Mouse (Mus musculus) heart, postnatal 4 days (tissue): ENCODE measurements at regions not wholly inside any gene's neighbourhood (a gene's known extent, or its start where the extent isn't known, plus 50 kb on each side); places are given as distances from the start of the nearest gene placed in this dataset.

Experiments used
- DNase-seq: peaks from one replicate; pipeline ENCODE4 v3.0.0; 2021

DNA sequence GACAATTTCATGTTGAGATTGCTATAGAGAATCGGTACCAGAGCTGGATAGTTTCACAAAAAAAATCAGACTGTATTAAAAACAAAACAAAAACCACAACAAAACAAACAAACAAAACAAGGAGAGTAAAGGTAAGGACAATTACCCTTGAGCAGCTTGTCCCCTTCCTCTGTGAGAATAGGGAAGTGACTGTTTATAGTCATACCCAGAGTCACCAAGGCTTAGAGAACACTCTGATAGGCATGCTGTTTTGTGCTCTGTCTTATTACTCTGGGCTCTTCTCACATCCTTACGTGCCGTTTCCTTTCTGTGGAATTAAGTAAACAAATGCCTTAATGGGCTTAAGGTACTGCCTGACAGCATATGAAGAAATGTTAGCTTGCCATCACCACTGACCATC, 186.7 kb upstream of the Btg1 start:
- no peak for DNase-seq

DNA sequence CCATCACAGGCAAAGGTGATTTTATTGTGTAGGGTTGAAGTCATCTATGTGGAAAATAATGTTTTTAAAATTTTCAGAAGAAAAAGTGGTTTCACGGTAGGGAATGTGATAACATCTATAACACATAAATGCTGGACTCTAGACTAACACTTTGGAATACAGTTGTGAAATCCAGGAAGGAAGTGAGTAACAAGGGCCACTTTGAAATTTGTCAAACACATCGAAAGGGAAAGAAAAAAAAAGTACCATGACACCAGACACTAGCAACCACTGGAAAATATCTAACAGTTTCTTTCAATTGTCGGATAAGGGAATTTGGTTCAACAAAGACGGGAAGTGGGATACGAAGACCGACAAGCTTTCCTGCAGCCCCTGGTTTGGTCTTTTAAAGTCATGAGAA, 181.7 kb upstream of the Btg1 start:
- DNase-seq = no peak

DNA sequence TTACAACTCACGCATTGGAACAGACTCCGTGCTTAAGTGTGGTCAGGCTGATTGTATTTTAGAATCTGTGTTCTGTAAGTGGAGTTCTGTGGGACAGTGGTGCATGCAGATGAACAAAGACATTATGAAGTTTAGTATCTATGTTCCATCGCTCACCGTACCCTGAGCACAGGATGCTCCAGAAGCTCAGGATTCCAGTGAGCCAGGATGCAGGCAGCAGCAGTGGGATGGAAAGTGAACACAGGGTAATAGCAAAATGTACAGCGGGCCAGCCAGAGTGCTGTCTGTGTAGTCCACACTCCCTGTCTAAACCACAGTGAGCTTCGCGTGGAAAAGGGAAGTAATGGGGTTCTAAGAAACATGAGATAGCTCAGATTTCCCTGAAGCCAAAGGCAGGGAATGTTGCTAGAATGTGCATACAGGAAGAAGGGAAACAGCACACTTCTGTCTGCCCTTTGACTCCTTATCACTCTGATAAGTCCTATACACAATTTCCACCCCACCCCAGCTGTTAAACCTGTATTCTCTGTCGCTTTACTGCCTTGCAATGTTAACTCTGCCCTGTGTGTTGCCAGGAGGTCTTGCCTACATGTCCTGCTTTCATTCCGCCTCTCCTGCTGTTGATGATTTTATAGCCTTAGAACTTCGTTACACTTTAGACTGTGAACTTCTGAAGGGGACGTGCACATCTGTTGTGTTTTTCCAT, 178.3 kb upstream of the Btg1 start:
- DNase-seq = no peak

DNA sequence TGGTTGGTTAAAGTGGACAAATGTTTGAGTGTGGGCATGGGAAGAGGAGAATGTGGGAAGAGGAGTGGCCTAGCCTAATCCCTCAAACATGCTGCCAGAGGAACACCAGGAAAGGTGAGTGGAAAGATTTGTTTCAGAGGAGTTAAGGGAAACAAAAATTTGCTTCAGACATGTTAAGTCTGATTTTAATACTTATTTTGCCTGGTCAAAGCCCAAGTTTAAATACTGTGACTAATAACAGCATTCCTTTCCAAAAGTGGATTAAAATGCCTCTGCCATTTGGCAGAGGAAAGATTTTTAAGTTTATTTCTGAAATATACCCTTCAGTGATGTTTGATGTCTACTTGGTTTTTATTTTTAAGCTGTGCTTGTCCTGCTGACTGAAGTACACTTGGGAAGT, 174.6 kb upstream of the Btg1 start:
- no peak for DNase-seq

DNA sequence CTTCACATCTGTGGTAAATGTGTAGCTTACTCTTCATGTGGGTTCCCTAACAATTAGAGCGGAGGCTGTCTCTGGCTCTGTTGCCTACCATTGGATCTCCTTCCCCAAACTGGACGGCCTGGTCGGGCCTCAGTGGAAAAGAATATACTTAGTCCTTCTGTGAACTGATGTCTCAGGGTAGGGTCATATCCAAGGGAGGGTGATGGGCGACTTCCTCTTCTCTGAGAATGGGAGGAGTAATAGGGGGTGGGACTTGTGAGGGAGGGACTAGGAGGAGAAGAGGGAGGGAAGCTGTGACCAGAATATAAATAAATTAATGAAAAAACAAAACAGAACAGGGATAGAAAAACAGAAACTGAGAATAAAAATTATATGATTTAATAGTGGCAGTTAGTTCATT, 166.5 kb upstream of the Btg1 start:
- DNase-seq = no peak

DNA sequence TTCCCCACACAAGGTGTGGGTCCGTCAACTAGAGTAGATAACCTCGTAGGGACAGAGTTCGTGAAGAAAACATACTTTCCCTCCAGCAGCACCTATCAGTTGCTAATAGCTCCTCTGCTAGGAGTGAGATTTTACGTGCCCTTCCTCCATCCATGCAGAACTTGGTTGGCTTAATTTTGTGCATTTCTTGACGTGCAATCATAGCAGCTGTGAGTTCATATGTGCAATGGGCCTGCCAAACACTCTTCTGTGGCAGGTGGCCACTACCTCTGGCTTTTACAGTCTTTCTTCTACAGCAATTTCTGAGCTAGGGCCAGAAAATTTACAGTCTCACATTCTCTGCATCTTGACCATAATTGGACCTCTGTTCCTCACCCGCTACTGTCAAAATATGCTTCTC, 161.9 kb upstream of the Btg1 start:
- DNase-seq = no peak

DNA sequence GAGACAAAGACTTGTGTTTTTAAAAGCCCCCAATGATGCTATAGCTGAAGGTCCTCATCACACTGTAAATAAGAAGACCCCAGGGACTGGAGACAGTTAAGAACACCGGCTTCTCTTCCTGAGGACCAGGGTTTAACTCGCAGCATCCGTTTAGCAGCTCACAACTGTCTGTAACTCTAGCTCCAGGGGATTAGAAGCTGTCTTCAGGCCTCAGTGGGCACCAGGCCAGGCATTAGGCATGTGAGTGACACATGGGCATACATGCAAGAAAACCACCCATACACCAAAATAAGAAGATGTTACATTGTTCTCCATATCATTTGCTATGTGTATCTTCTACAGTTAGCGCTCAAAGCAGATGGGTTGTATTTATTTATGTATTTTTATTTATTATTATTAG, 158.3 kb upstream of the Btg1 start:
- DNase-seq = no peak

DNA sequence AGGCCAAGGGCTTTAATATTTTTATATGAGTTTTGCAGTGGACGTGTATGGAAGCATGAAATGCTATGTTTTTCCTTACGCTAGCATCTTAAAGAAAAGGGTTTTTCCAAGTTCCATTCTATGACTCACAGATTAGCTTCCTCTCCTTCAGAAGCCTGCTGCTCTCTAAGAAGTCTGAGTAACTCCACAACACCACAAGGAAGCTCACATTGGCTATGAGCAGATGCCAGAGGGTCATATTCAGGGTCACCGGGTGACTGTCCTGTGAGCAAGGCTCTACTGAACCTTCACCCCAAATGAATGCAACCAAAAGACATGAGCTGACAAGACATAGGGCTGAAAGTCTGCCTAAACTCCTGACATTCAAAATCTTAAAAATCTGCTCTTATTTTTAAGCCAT, 157.6 kb upstream of the Btg1 start:
- no peak for DNase-seq

DNA sequence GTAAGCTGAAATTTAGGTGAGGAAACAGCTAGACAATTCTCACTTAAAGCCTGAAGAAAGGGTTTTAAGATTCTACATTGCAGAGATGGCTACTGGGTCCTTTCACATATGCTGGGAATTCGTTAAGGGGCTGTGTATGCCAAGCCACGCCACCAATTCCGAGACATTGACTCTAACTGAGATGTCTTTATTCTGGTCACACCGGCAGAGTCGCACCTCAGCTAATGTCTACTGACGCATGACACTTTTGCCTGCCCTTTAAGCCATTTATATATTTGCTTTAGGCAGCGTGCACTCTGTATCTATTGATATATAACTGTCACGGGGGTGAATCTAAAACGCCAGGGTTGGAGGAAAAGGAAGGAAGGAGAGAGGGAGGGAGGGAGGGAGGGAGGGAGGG, 156.7 kb upstream of the Btg1 start:
- no peak for DNase-seq

DNA sequence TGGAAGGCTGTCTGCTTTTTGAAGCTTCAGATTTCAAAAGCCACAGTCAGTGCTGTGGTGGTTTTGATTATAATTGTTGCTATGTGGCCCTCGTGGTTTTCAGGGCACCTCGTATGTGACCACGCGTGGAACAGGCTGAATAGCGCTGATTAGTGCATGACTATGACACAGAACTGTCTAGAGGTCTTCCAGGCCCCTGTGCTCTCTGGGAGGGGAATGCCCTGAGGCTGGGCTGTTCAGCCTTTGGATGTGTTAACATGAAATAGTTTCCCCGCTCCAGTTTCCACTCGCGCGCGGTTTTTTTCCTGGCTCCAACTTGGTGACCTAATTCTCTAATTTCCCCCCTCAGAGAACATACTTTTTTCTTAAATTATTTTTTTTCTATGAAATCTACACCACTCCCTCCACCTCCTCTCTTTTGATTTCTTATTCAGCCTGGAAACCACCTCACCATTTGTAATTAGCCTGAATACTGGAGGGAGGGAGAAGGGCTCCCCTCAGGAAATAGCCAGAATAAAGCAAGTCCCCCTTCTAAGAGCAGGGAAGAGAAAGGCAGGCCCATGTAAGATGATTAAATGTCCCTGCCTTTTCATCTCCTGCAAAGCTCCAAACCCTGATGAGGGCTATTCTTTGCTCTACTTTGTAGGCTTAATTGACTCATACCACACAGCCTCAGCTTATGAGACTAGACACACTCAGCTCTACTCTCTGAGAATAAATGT, 156.0 kb upstream of the Btg1 start:
- DNase-seq = no peak

DNA sequence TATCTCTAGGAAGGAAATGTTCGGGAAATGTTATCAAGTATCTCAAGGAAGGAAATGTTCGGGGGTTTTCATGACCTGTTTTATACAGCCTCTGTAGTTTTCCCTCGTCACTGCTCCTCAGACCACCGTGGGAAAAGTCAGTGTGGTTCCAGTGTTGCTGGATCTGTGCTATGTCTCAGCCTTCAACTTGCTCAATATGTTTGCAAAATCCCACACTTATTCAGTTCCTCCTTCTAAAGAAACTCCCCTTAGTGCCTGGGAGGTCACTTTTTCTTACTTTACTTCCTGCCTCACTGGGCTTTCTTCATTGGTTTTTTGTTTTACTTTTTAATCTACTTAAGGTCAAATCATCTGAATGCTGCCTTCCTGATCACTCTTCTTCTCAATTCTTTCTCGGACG, 150.8 kb upstream of the Btg1 start:
- DNase-seq = no peak

DNA sequence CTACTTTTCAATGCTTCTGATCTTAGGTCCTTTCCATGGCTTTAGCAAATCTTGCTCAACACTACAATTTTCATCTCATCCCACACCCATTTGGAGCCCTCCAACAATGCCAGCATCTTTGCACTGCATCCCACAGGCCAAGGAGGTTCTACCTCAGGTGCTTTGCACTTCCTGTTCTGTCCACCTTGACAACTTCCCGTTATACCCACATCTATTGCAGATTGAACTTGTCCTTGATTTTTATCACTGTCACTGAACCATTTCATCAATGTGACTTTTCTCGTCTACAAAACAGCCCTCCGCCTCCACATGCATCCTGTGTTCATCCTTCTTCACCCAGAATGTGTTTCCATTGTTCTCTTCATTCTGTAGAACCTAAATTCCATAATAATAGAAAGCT, 150.0 kb upstream of the Btg1 start:
- no peak for DNase-seq

DNA sequence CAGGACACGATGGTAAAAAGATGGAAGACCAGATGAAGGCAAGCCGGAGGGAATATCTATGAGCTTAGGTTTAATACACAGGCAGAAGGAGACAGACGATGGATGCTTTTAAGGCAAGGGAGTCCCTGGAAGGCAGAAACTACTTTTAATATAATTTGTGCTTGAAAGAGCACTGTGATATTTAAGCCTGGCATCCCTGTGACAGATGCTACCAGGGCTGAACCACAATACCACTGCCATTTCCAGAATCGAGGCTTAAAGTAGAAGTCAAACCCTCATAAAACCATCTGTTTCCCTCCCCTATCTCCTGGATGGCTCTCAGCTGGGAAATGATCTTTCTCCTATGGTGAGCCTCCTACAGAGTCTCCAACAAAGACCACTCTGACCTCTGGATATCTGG, 149.1 kb upstream of the Btg1 start:
- no peak for DNase-seq

DNA sequence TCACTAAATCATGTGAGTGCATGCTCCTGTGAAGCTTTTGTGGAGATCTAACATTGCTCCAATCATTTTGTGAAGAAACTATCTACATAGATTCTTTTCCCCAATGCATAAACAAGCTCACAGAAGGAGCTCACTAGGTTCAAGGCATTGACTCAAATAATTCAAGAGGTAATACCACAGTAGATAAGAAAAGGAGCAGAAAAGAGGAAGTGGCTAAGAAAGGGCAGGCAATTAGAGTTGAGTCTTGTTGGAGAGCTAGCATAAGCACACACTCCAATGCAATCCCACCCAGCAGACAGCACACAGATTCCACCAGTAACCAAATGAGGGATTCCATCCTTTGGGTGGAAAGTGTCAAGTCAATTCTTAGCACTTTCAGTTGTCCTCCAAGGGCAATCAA, 145.3 kb upstream of the Btg1 start:
- DNase-seq = no peak

DNA sequence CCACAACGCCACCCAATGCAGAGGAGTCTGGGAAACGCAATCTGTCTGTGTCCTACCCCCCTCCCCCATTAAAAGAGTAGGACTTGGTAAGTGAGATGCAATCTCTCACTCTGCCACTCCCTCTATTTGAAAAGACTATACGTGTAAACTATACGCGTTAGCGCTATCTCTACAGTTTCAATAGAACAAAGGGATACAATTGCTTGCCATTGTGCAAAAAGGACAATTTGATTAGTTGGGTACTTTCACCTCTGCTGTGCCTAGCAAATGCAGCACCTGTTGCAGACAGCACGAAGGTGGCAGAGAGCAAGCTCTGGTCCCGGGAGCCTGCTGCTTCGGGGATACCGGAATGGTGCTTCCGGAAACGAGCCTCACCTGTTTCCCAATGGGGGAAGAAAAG, 137.5 kb upstream of the Btg1 start:
- no peak for DNase-seq

DNA sequence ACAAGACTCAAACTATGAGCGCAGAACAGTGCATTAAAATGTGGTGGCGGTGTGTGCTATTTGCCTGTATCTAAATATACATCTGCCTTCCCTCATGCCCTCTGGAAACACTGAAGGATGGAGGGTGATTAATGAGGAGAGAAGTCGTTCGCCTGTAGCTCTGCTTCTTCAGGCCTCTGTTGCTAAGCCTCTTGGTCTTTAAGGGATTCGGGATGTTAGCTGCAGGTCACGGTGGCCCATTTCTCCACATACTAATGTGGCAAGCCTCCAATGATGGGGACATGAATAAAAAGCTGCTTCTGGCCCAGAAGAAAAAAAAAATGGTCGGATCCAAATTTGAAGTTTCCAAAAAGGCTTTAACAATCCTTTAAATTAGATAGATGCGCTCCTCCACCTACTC, 137.0 kb upstream of the Btg1 start:
- no peak for DNase-seq

DNA sequence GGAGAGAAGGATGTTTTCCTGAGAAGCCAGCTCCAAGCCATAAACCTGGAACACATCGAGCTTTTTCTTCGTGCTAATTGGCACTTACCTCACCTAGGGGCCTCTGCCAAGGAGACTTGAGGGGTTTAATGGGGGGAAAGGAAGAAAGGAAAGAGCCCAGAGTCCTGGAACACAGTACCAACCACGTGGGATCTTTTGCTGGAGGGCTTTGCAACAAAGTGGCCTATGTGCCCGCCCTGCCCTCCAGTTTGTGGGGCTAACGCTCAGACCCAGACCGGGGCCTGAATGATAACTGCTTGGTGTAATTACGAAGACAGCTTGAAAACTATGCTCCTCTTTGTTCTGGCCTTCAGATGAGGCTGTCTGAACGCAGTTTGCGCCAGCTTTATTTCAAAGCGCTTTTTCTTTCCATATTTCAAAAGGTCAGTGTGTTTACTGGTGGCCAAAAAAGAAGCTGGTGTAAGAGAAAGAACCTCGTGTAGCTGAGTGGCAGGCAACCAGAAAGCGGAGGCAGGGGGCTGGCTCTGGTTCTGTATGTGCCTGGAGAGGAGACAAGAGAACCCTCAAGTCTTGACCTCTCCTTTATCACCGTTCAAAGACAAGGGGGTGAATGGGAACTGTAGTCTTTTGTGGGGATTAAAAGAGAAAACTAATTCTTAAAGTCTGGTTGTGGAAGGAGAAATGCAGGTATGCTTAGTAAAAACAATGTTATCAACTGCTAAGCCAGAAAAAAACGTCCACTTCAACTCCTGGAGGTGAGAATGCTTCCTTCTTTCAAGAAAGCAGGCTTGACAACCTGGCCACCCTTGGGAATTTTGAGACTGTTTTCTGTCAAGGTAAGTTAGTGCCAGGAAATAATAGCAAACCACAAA, 136.1 kb upstream of the Btg1 start:
- DNase-seq = no peak

DNA sequence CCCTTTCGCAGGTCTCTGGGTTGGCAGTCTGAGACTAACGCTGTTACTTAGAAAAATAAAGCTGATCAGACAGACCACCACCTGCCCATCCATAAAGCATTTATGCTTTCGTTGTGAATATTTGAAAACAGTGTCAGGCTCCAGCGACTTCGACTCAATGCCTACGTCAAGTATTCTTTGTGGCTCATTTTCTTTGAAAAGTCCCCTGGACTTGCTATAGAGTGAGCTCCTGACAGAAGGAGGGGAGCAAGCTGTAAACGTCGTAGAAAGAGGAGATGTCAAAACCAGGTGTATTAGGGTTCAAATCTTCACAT, 135.5 kb upstream of the Btg1 start:
- no peak for DNase-seq

DNA sequence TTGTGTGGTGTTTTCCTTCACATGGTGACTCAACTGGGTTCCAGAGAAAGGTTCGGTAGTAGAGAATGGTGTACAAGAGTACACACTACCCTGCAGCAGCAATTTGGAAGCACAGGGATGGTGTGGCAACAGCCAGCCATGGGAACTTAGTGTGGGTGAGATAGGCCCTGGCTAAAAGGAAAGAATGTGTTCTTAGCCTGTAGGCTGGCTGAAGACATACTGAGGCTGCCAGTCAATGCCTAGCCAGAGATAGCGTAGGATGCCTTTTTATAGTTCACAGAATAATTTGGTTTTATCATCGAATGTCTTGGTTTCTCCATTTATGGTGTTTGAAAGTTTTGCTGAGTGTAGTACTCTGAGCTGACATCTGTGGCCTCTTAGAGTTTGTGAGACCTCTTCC, 130.1 kb upstream of the Btg1 start:
- DNase-seq = no peak

DNA sequence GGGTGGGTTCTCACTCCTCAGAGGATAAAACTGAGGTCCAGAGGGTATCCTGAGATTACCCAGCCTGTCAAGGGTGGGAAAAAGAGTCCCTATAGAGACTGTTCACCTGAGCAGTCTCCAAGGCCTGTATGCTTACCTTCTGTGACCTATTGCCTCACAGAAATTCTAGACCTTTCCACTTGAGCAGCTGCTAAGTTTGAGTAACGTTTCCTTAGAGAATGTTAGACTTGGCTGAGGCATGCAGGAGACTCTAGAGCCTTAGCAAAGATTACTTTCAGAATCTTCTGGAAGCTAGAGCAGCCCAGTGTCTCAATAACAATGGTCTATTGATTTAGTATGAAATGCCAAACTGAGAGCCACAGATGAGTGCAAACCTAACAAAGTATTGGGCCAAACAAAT, 123.1 kb upstream of the Btg1 start:
- no peak for DNase-seq

DNA sequence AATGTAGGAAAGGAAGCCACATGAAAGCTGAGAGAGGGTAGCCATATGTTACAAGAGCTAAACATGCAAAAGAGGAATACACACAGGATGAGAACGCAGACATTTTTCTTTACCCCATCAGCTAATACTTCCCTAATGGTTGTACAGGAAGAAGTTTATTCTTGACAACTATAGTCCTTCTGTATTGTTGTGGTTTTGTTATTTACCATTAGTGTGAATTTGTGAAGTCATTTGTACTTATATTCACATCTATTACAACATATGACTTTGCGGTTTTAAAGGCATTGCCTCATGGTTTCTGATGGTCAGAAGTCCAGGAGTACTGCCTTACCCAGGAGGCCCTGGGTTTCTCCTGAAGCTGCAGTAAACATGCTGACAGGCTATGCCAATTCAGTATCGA, 120.1 kb upstream of the Btg1 start:
- no peak for DNase-seq

DNA sequence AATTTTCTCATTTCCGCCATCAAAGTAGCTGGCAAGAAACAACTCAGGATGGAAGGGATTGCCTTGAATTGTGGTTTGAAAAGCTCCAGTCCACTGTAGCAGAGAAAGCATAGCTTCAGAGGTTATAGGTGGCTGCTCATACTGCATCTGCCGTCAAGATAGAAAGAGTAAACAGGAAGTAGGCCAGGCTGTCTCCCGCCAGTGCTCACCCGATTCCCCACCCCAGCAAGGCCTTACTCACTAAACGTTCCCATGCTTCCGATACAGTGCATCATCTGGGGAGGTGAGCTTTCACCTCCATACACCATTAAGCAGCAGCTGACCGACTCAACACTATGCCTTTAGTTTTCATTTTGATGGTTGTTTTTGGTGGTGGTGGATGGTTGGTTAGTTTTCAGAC, 119.3 kb upstream of the Btg1 start:
- DNase-seq = no peak

DNA sequence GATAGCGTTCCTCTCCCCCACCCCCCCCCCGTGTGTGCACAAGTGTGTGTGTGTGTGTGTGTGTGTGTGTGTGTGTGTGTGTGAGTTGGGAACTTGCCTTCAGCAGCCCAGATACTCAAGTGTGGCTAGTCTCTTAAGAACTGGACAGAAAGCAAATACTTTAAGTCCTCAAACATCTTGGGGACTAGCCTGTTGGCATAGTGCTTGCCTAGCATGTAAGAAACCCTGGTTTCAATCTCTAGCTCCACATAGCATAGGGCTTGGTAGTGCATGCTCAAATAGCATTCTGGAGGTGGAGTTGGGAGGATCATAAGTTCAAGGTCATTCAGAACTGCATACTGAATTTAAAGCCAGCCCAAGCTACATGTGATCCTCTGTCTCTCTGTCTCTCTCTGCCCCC, 117.5 kb upstream of the Btg1 start:
- DNase-seq = no peak
